Mouse (Mus musculus): Measurements from ENCODE around the gene Iqcf3.
"Not testable (repeated sequence)": the region's sequence is repeated elsewhere in the genome, so short reads cannot be mapped to it uniquely, and the experiment has no call there.

Gene Iqcf3

GRCm38 (mm10) chr9:106501846-106502245 is 59.6 kb downstream of the Iqcf3 start:
- no peak for DNase-seq

GRCm38 (mm10) chr9:106499667-106500066 is 61.8 kb downstream of the Iqcf3 start, which contains the start of gene Iqcf1:
Gene Iqcf1 (plus strand): TSS chr9:106499967.
- DNase-seq, result no peak

GRCm38 (mm10) chr9:106487602-106488001 is 73.8 kb downstream of the Iqcf3 start:
- DNase-seq, result not testable (repeated sequence)

GRCm38 (mm10) chr9:106485076-106485475 is 76.4 kb downstream of the Iqcf3 start:
- no peak for DNase-seq

GRCm38 (mm10) chr9:106483606-106484005 is 77.8 kb downstream of the Iqcf3 start:
- no peak for DNase-seq

- no peak for DNase-seq
Measured at GRCm38 (mm10) chr9:106483136-106483535, 78.3 kb downstream of the Iqcf3 start.

- no peak for DNase-seq
Measured at GRCm38 (mm10) chr9:106482578-106483115, 78.8 kb downstream of the Iqcf3 start.

GRCm38 (mm10) chr9:106481676-106482075 is 79.8 kb downstream of the Iqcf3 start:
- DNase-seq, result no peak

- no peak for DNase-seq
Measured at GRCm38 (mm10) chr9:106481075-106481474, 80.4 kb downstream of the Iqcf3 start.

- DNase-seq, result peak; percentile 13
Measured at GRCm38 (mm10) chr9:106480541-106480940, 80.9 kb downstream of the Iqcf3 start.

GRCm38 (mm10) chr9:106478101-106478500 is 83.3 kb downstream of the Iqcf3 start:
- peak; percentile 36 for DNase-seq

- peak; percentile 33 for DNase-seq
Measured at GRCm38 (mm10) chr9:106477649-106478048, 83.8 kb downstream of the Iqcf3 start.

GRCm38 (mm10) chr9:106476924-106477484 is 84.4 kb downstream of the Iqcf3 start, which contains the start of gene Parp3:
Gene Parp3 (minus strand): TSS chr9:106476949.
- DNase-seq, result peak; percentile 100

- DNase-seq, result no peak
Measured at GRCm38 (mm10) chr9:106476002-106476923, 85.2 kb downstream of the Iqcf3 start.

- DNase-seq, result no peak
Measured at GRCm38 (mm10) chr9:106475663-106476001, 85.8 kb downstream of the Iqcf3 start, which contains the start of gene Rrp9. Gene Rrp9 (plus strand): TSS chr9:106475963.

GRCm38 (mm10) chr9:106475046-106475445 is 86.4 kb downstream of the Iqcf3 start:
- DNase-seq, result peak; percentile 70

- peak; percentile 87 for DNase-seq
Measured at GRCm38 (mm10) chr9:106474456-106474855, 87.0 kb downstream of the Iqcf3 start.

- peak; percentile 66 for DNase-seq
Measured at GRCm38 (mm10) chr9:106473753-106474105, 87.7 kb downstream of the Iqcf3 start.

GRCm38 (mm10) chr9:106473081-106473752 is 88.2 kb downstream of the Iqcf3 start:
- DNase-seq, result peak; percentile 65

GRCm38 (mm10) chr9:106472321-106472720 is 89.1 kb downstream of the Iqcf3 start:
- peak; percentile 66 for DNase-seq

- no peak for DNase-seq
Measured at GRCm38 (mm10) chr9:106471892-106472291, 89.5 kb downstream of the Iqcf3 start.

- peak; percentile 41 for DNase-seq
Measured at GRCm38 (mm10) chr9:106470991-106471750, 90.3 kb downstream of the Iqcf3 start.

Data from cerebellum, adult 9-10 months (tissue).